ENCODE assay signal across 8 mouse cellular contexts in the genomic region with DNA sequence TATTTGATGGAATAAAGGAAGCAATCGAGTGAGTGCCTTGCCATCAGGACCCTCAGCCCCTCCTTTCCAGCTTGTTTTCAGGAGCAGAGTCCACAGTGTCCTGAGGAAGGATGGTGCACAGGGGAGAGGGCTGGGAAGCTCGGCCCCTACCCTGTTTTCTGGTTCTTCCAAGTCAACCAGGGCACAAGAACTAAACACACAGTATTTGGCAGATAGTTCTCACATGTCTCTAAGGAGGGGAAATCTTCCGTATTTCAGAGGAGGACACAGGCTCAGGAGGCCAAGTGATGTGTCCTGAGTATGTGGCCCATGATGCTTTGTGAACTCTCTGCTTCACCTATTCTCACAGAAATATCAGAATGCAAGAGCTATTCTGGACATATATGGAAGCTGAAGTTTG. TPM values are rescaled to one million over a fixed set of nuclear protein-coding genes. Genes with fewer than 3 reads are reported as not detected.
A peak's percentile ranks its signal among the peaks of the same experiment; 100 is the strongest.
DNase-seq lines count a peak whose midpoint lies in the region; ATAC-seq and TF ChIP-seq lines count a peak whose summit lies in the region.

No protein-coding gene starts in this region.

- H3K27ac ChIP-seq in kidney, embryonic 15.5 days, result no peak overlapping the region
- H3K27ac ChIP-seq in kidney, adult 2 months (ENCODE audit: insufficient read depth, low read depth, low read length), result no peak overlapping the region
- H3K27ac ChIP-seq in forebrain, embryonic 12.5 days, result no peak overlapping the region
- no peak overlapping the region for H3K27ac ChIP-seq in limb, embryonic 14.5 days (replicated peaks; ENCODE audit: low read depth, low read length)
- H3K27ac ChIP-seq in neural tube, embryonic 14.5 days (ENCODE audit: low read depth, low read length), result no peak overlapping the region

- TF ChIP-seq CTCF in kidney, adult 2 months (conservative IDR thresholded peaks at IDR 0.05; ENCODE audit: insufficient read depth, insufficient read length, low read depth, low read length), result no peak

- no peak for DNase-seq in kidney, adult 2 months
- no peak for DNase-seq in limb, embryonic 14.5 days (ENCODE audit: low spot score)
- DNase-seq in cerebellum, postnatal 36 days, result no peak
- DNase-seq in thymus, postnatal 0 days (ENCODE audit: low spot score), result no peak
- DNase-seq in adrenal gland, adult 18-20 months (ENCODE audit: low spot score in 2 of 2), result no peak

- peaks cover 67% of the 10 kb centered on the region for H3K4me1 ChIP-seq in kidney, embryonic 15.5 days
- peaks cover 32% of the 10 kb centered on the region for H3K4me1 ChIP-seq in kidney, adult 2 months (ENCODE audit: control insufficient read depth, insufficient read depth, low read length)
- H3K4me1 ChIP-seq in forebrain, embryonic 12.5 days, result peaks cover 38% of the 10 kb centered on the region
- peaks cover 14% of the 10 kb centered on the region for H3K4me1 ChIP-seq in limb, embryonic 14.5 days (ENCODE audit: control insufficient read depth, insufficient read depth, low read length)
- H3K4me1 ChIP-seq in neural tube, embryonic 14.5 days (ENCODE audit: control insufficient read depth, insufficient read depth, low read length), result peaks cover 25% of the 10 kb centered on the region

- 0 out of 2 replicates have a peak overlapping the region, but pooled peaks have one; percentile 100 for H3K9ac ChIP-seq in kidney, embryonic 15.5 days
- peak overlapping the region; percentile 17; the same call in 1 of the 2 replicates for H3K9ac ChIP-seq in forebrain, embryonic 12.5 days
- no peak overlapping the region for H3K9ac ChIP-seq in limb, embryonic 14.5 days (ENCODE audit: low read depth, low read length, severe bottlenecking)
- H3K9ac ChIP-seq in neural tube, embryonic 14.5 days (replicated peaks; ENCODE audit: low read depth, low read length), result no peak overlapping the region

- TF ChIP-seq POLR2A in kidney, adult 2 months (IDR thresholded peaks at IDR 0.05; ENCODE audit: low read depth, low read length), result no peak
- no peak for TF ChIP-seq POLR2A in limb, embryonic 14.5 days (IDR thresholded peaks at IDR 0.05; ENCODE audit: borderline replicate concordance, extremely low read depth, insufficient read depth, insufficient read length)

- H3K27me3 ChIP-seq in kidney, embryonic 15.5 days, result no peaks in the 10 kb centered on the region
- no peaks in the 10 kb centered on the region for H3K27me3 ChIP-seq in kidney, adult 2 months (replicated peaks; ENCODE audit: control insufficient read depth, insufficient read depth, low read length)
- 0 out of 2 replicates have a peak, but pooled peaks cover 6% of the 10 kb centered on the region for H3K27me3 ChIP-seq in forebrain, embryonic 12.5 days
- no peaks in the 10 kb centered on the region for H3K27me3 ChIP-seq in limb, embryonic 14.5 days (ENCODE audit: control insufficient read depth, insufficient read depth, low read length)
- no peaks in the 10 kb centered on the region for H3K27me3 ChIP-seq in neural tube, embryonic 14.5 days (ENCODE audit: control insufficient read depth, insufficient read depth, low read length)

- H3K4me3 ChIP-seq in kidney, embryonic 15.5 days (replicated peaks), result peak overlapping the region; percentile 98; the same call in 1 of the 2 replicates
- H3K4me3 ChIP-seq in kidney, adult 2 months (ENCODE audit: insufficient read depth, low read depth, low read length), result no peak overlapping the region
- H3K4me3 ChIP-seq in forebrain, embryonic 12.5 days (replicated peaks), result peak overlapping the region; percentile 99
- no peak overlapping the region for H3K4me3 ChIP-seq in limb, embryonic 14.5 days (replicated peaks; ENCODE audit: low read length)
- no peak overlapping the region for H3K4me3 ChIP-seq in neural tube, embryonic 14.5 days (ENCODE audit: low read depth, low read length)

- no peaks in the 10 kb centered on the region for H3K36me3 ChIP-seq in kidney, embryonic 15.5 days
- no peaks in the 10 kb centered on the region for H3K36me3 ChIP-seq in kidney, adult 2 months (ENCODE audit: control insufficient read depth, insufficient read depth, low read length)
- no peaks in the 10 kb centered on the region for H3K36me3 ChIP-seq in forebrain, embryonic 12.5 days (replicated peaks)
- no peaks in the 10 kb centered on the region for H3K36me3 ChIP-seq in limb, embryonic 14.5 days (ENCODE audit: control insufficient read depth, insufficient read depth, low read length)
- no peaks in the 10 kb centered on the region for H3K36me3 ChIP-seq in neural tube, embryonic 14.5 days (ENCODE audit: control insufficient read depth, insufficient read depth, low read length)

- WGBS in kidney, embryonic 15.5 days, result 62% methylated on average over 3 of the region's 3 CpGs
- 50% methylated on average over 3 of the region's 3 CpGs for WGBS in kidney, adult 2 months
- WGBS in forebrain, embryonic 12.5 days, result 75% methylated on average over 3 of the region's 3 CpGs
- WGBS in limb, embryonic 14.5 days, result 75% methylated on average over 3 of the region's 3 CpGs
- WGBS in neural tube, embryonic 14.5 days, result 46% methylated on average over 3 of the region's 3 CpGs

- no peak for ATAC-seq in kidney, embryonic 15.5 days (replicated peaks; ENCODE audit: low FRiP score)
- no peak for ATAC-seq in forebrain, embryonic 12.5 days (ENCODE audit: low FRiP score)
- no peak for ATAC-seq in limb, embryonic 14.5 days (ENCODE audit: low FRiP score, low read depth)
- ATAC-seq in neural tube, embryonic 14.5 days (ENCODE audit: low read depth), result no peak

- H3K9me3 ChIP-seq in kidney, embryonic 15.5 days (replicated peaks), result no peaks in the 10 kb centered on the region
- H3K9me3 ChIP-seq in forebrain, embryonic 12.5 days, result no peaks in the 10 kb centered on the region
- no peaks in the 10 kb centered on the region for H3K9me3 ChIP-seq in limb, embryonic 14.5 days (ENCODE audit: control insufficient read depth, low read length)
- no peaks in the 10 kb centered on the region for H3K9me3 ChIP-seq in neural tube, embryonic 14.5 days (ENCODE audit: control insufficient read depth, low read length)

- peak overlapping the region; percentile 82 for H3K4me2 ChIP-seq in kidney, embryonic 15.5 days
- peak overlapping the region; percentile 99 for H3K4me2 ChIP-seq in forebrain, embryonic 12.5 days
- peak overlapping the region; percentile 82; the same call in 1 of the 2 replicates for H3K4me2 ChIP-seq in limb, embryonic 14.5 days (replicated peaks; ENCODE audit: low read depth, low read length, severe bottlenecking)
- H3K4me2 ChIP-seq in neural tube, embryonic 14.5 days (ENCODE audit: low read depth, low read length), result peak overlapping the region; percentile 92

RNA-seq across cellular contexts. Expression of a gene that starts 2.5 kb away (rescaled TPM):
- 13.6 and 14.8 TPM in 2 replicates for polyA plus RNA-seq in kidney, embryonic 15.5 days (2015; fragmentation: Nextera tagmentation; extraction: Ambion mirVana)
- polyA plus RNA-seq in kidney, adult 2 months (2012; rRNA removed), result 51.5 and 57.0 TPM in 2 replicates
- 13.8 and 19.1 TPM in 2 replicates for polyA plus RNA-seq in forebrain, embryonic 12.5 days (2016; fragmentation: Nextera tagmentation; extraction: Ambion mirVana)
- 100 and 143 TPM in 2 replicates for polyA plus RNA-seq in limb, embryonic 14.5 days (2012; rRNA removed)
- polyA plus RNA-seq in limb, embryonic 14.5 days (2014; fragmentation: Nextera tagmentation; extraction: Ambion mirVana), result 42.7 and 74.3 TPM in 2 replicates
- polyA plus RNA-seq in neural tube, embryonic 14.5 days (2014; fragmentation: Nextera tagmentation; extraction: Ambion mirVana), result 32.7 and 33.4 TPM in 2 replicates
- polyA plus RNA-seq in thymus, postnatal 0 days (2015; fragmentation: Nextera tagmentation; extraction: Ambion mirVana), result 15.2 and 22.3 TPM in 2 replicates
- total RNA-seq in adrenal gland, adult 18-20 months (2021), result 10 to 100 TPM; 40.0 to 44.0 TPM

RNA-seq across cellular contexts. Expression of a gene that starts 42.5 kb away (rescaled TPM):
- polyA plus RNA-seq in kidney, embryonic 15.5 days (2015; fragmentation: Nextera tagmentation; extraction: Ambion mirVana), result 12.0 and 13.9 TPM in 2 replicates
- polyA plus RNA-seq in kidney, adult 2 months (2012; rRNA removed), result 24.2 and 29.5 TPM in 2 replicates
- polyA plus RNA-seq in forebrain, embryonic 12.5 days (2016; fragmentation: Nextera tagmentation; extraction: Ambion mirVana), result not detected in 2 replicates
- 0.03 and 0.08 TPM in 2 replicates for polyA plus RNA-seq in limb, embryonic 14.5 days (2012; rRNA removed)
- polyA plus RNA-seq in limb, embryonic 14.5 days (2014; fragmentation: Nextera tagmentation; extraction: Ambion mirVana), result 0.06 TPM in 1 of 2 replicates, not detected in the other
- polyA plus RNA-seq in neural tube, embryonic 14.5 days (2014; fragmentation: Nextera tagmentation; extraction: Ambion mirVana), result 0.11 TPM in 1 of 2 replicates, not detected in the other
- polyA plus RNA-seq in thymus, postnatal 0 days (2015; fragmentation: Nextera tagmentation; extraction: Ambion mirVana), result 1.3 and 1.6 TPM in 2 replicates
- not detected for total RNA-seq in adrenal gland, adult 18-20 months (2021)

Comparison
In these comparisons a context has a peak if more than half of its experiments do, and no peak if none do; other contexts are left out.
1. H3K4me3 ChIP-seq: peak in kidney, embryonic 15.5 days (single experiment) and forebrain, embryonic 12.5 days (single experiment); none in kidney, adult 2 months (single experiment), limb, embryonic 14.5 days (single experiment) and neural tube, embryonic 14.5 days (single experiment).
2. H3K9ac ChIP-seq: peak in kidney, embryonic 15.5 days (single experiment) and forebrain, embryonic 12.5 days (single experiment); none in limb, embryonic 14.5 days (single experiment) and neural tube, embryonic 14.5 days (single experiment).
3. Peak in every context shown above with its lines, with median percentiles within 50 percentile points of each other: H3K4me2 ChIP-seq.